Mouse (Mus musculus): ENCODE measurements around the gene Sema3f.
A peak's percentile ranks its signal among the peaks of the same experiment; 100 is the strongest.

DNA sequence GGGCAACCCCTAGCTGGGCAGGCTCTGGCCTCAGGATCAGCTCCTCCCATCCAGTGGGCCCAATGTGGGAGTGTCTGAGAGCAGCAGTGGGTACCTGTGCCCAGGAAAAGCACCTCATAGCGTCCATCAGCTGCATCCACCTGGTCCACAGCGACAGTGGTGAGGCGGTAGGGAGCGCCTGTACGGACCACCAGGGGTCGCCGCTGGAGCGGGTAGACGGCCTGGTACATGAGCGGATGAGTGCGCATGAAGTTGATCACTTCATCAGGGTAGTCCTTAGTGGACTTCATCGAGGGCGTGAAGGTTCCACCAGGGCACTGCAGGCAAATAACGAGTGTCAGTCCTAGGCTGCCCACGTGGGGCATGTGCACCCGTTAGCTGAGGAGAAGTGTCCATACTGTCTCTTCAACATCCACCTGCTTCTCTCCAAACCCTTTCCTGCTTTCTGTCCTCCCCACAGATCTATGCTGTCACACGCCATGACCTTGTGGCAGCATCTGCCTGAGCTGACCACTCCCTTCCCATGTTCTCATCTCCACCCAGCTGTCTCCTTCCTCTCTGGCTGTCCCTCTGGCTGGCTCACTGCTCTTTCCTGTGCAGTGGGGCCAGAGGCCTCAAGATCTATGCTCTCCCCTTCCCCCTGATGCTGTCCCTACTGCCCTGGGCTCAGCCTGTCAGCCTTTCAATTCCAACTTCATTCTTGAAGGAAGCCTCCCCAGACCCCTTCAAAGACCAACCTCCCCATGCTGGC, 24.9 kb downstream of the Sema3f start:
- TF ChIP-seq CTCF (IDR thresholded peaks at IDR 0.05; ENCODE audit: low read depth, low read length) (peak; percentile 95), POLR2A (IDR thresholded peaks at IDR 0.05; ENCODE audit: insufficient read depth, low read length) (no peak)

All from ES-Bruce4 (cell line).